Mouse (Mus musculus) bone marrow, adult 2 months (tissue): ENCODE data around the gene Atp13a3.

Experiments used
- CTCF ChIP-seq: fragments of 200-500 bp; IDR thresholded peaks from 2 replicates; pipeline ENCODE4 v1.5.1; 2011; ENCODE audit warnings: low read length, control low read depth; ENCODE audit not compliant: control insufficient read depth, insufficient read depth
- POLR2A ChIP-seq: fragments of 200-500 bp; IDR thresholded peaks from 2 replicates; pipeline ENCODE4 v1.6.1; 2011; ENCODE audit warnings: low read depth, mild to moderate bottlenecking, control low read depth, low read length, borderline replicate concordance; ENCODE audit not compliant: control insufficient read depth

DNA sequence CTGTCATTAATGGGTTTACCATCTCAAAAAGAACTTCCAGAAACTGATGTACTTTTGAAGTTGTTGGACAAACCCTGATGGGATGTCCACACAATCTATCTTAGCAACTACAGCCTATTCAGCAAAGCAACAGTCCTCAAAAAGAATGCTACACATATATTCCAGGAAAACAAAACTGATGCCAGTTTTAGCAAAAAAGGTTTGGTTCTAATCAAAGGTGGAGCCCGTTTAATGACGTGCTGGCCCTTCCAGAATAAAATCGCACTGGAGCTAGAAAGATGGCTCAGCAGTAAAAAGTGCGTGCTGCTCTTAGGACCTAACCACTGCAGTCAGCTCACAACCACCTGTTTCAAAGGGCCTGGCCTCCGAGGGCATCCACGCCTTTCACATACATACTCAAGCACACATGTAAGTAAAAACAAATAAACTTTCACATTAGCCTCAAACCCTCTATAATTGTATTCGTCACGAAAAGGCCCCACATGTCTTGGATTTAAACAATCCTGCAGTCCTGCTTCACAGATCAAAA lies 18.8 kb downstream of the Atp13a3 start:
- TF ChIP-seq POLR2A (no peak), CTCF (no peak)
